Mouse (Mus musculus): ENCODE results near the gene Gpr68. TPM values are rescaled to one million over a fixed set of nuclear protein-coding genes. Genes with fewer than 3 reads are reported as not detected.

Gpr68 gene
- polyA plus RNA-seq, 1 experiment: 5.4 TPM

- TF ChIP-seq POLR2A (IDR thresholded peaks at IDR 0.05; ENCODE audit: borderline replicate concordance, low read depth, low read length): no peak
- TF ChIP-seq CTCF (IDR thresholded peaks at IDR 0.05; ENCODE audit: low read depth, low read length): no peak
- 0 out of 2 replicates have a peak, but pooled peaks cover 2% of the 10 kb centered on the region for H3K4me1 ChIP-seq (ENCODE audit: control insufficient read depth, insufficient read depth, low read length)
- peak overlapping the region; percentile 36 for H3K4me3 ChIP-seq (ENCODE audit: insufficient read depth, low read length)
- H3K27ac ChIP-seq (ENCODE audit: insufficient read depth, low read depth, low read length): no peak overlapping the region
Observed at GRCm38 (mm10) chr12:100899111-100899640, 8.8 kb downstream of the Gpr68 start.

- 0 out of 2 replicates have a peak, but pooled peaks cover 2% of the 10 kb centered on the region for H3K4me1 ChIP-seq (ENCODE audit: control insufficient read depth, insufficient read depth, low read length)
- H3K4me3 ChIP-seq (ENCODE audit: insufficient read depth, low read length): no peak overlapping the region
- no peak overlapping the region for H3K27ac ChIP-seq (ENCODE audit: insufficient read depth, low read depth, low read length)
- TF ChIP-seq CTCF (IDR thresholded peaks at IDR 0.05; ENCODE audit: low read depth, low read length) (no peak), POLR2A (IDR thresholded peaks at IDR 0.05; ENCODE audit: borderline replicate concordance, low read depth, low read length) (no peak)
Observed at GRCm38 (mm10) chr12:100897736-100898650, 10.0 kb downstream of the Gpr68 start.

GRCm38 (mm10) chr12:100896661-100897060, 11.3 kb downstream of the Gpr68 start:
- Histone ChIP-seq H3K4me3 (ENCODE audit: insufficient read depth, low read length) (no peak overlapping the region), H3K27ac (ENCODE audit: insufficient read depth, low read depth, low read length) (no peak overlapping the region), H3K4me1 (ENCODE audit: control insufficient read depth, insufficient read depth, low read length) (0 out of 2 replicates have a peak, but pooled peaks cover 2% of the 10 kb centered on the region)
- TF ChIP-seq CTCF (IDR thresholded peaks at IDR 0.05; ENCODE audit: low read depth, low read length): no peak
- TF ChIP-seq POLR2A (IDR thresholded peaks at IDR 0.05; ENCODE audit: borderline replicate concordance, low read depth, low read length): no peak

GRCm38 (mm10) chr12:100895504-100895903, 12.5 kb downstream of the Gpr68 start:
- Histone ChIP-seq H3K4me3 (ENCODE audit: insufficient read depth, low read length) (no peak overlapping the region), H3K4me1 (ENCODE audit: control insufficient read depth, insufficient read depth, low read length) (0 out of 2 replicates have a peak, but pooled peaks cover 2% of the 10 kb centered on the region), H3K27ac (ENCODE audit: insufficient read depth, low read depth, low read length) (no peak overlapping the region)
- TF ChIP-seq CTCF (IDR thresholded peaks at IDR 0.05; ENCODE audit: low read depth, low read length): no peak
- TF ChIP-seq POLR2A (IDR thresholded peaks at IDR 0.05; ENCODE audit: borderline replicate concordance, low read depth, low read length): no peak

- Histone ChIP-seq H3K4me3 (ENCODE audit: insufficient read depth, low read length) (no peak overlapping the region), H3K4me1 (ENCODE audit: control insufficient read depth, insufficient read depth, low read length) (peaks cover 13% of the 10 kb centered on the region), H3K27ac (ENCODE audit: insufficient read depth, low read depth, low read length) (no peak overlapping the region)
- no peak for TF ChIP-seq POLR2A (IDR thresholded peaks at IDR 0.05; ENCODE audit: borderline replicate concordance, low read depth, low read length)
- no peak for TF ChIP-seq CTCF (IDR thresholded peaks at IDR 0.05; ENCODE audit: low read depth, low read length)
Observed at GRCm38 (mm10) chr12:100890548-100890947, 17.4 kb downstream of the Gpr68 start.

- TF ChIP-seq CTCF (IDR thresholded peaks at IDR 0.05; ENCODE audit: low read depth, low read length) (no peak), POLR2A (IDR thresholded peaks at IDR 0.05; ENCODE audit: borderline replicate concordance, low read depth, low read length) (no peak)
- no peak overlapping the region for H3K27ac ChIP-seq (ENCODE audit: insufficient read depth, low read depth, low read length)
- peaks cover 32% of the 10 kb centered on the region for H3K4me1 ChIP-seq (ENCODE audit: control insufficient read depth, insufficient read depth, low read length)
- H3K4me3 ChIP-seq (ENCODE audit: insufficient read depth, low read length): no peak overlapping the region
Observed at GRCm38 (mm10) chr12:100887801-100888258, 20.2 kb downstream of the Gpr68 start.

GRCm38 (mm10) chr12:100886877-100887276, 21.1 kb downstream of the Gpr68 start:
- Histone ChIP-seq H3K27ac (ENCODE audit: insufficient read depth, low read depth, low read length) (no peak overlapping the region), H3K4me3 (ENCODE audit: insufficient read depth, low read length) (no peak overlapping the region), H3K4me1 (ENCODE audit: control insufficient read depth, insufficient read depth, low read length) (peaks cover 41% of the 10 kb centered on the region)
- TF ChIP-seq POLR2A (IDR thresholded peaks at IDR 0.05; ENCODE audit: borderline replicate concordance, low read depth, low read length): no peak

DNA sequence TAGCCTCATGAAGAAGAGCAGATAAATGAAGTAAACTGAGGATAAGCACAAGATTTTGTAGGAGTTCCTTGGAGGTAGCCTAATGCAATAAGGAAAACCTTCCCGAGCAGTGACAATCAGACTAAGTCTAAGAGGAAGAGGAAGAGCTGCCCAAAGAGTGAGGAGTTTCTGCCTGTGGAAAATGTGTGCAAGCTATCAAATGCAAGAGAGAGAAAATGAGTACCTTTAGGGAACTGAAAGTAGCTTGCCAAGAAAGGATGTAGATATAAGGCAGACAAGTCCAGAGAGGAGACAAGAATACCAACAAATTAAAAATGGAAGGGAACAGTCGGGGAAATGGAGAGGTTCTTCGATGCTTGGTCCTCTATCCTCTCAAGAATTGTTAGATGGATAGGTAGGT, 22.4 kb downstream of the Gpr68 start:
- peaks cover 46% of the 10 kb centered on the region for H3K4me1 ChIP-seq (ENCODE audit: control insufficient read depth, insufficient read depth, low read length)
- TF ChIP-seq CTCF (IDR thresholded peaks at IDR 0.05; ENCODE audit: low read depth, low read length): no peak
- no peak for TF ChIP-seq POLR2A (IDR thresholded peaks at IDR 0.05; ENCODE audit: borderline replicate concordance, low read depth, low read length)
- no peak overlapping the region for H3K4me3 ChIP-seq (ENCODE audit: insufficient read depth, low read length)
- H3K27ac ChIP-seq (ENCODE audit: insufficient read depth, low read depth, low read length): peak overlapping the region; percentile 16; the same call in 1 of the 2 replicates

DNA sequence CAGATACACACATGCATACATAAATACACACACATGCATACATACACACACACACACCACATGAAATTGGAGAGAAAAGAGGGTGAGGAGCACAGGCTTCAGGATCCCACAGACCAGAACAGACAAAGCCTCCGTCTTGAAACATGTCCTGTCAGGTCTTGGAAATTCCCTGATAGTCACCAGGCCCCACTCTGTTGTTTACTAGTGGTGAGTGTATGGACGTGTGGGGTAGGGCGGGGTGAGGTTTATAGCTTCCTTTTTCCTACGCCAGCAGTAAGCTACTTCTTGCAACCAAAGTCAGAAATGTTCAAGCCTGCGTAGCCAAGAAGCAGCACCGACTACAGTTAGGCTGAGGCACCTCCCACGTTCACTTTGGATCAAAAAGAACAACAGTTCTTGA, 24.8 kb downstream of the Gpr68 start:
- no peak overlapping the region for H3K4me3 ChIP-seq (ENCODE audit: insufficient read depth, low read length)
- peaks cover 53% of the 10 kb centered on the region for H3K4me1 ChIP-seq (ENCODE audit: control insufficient read depth, insufficient read depth, low read length)
- peak overlapping the region; percentile 83 for H3K27ac ChIP-seq (ENCODE audit: insufficient read depth, low read depth, low read length)
- TF ChIP-seq POLR2A (IDR thresholded peaks at IDR 0.05; ENCODE audit: borderline replicate concordance, low read depth, low read length): no peak
- no peak for TF ChIP-seq CTCF (IDR thresholded peaks at IDR 0.05; ENCODE audit: low read depth, low read length)

GRCm38 (mm10) chr12:100878556-100878955, 29.4 kb downstream of the Gpr68 start:
- TF ChIP-seq POLR2A (IDR thresholded peaks at IDR 0.05; ENCODE audit: borderline replicate concordance, low read depth, low read length) (no peak), CTCF (IDR thresholded peaks at IDR 0.05; ENCODE audit: low read depth, low read length) (no peak)
- H3K27ac ChIP-seq (ENCODE audit: insufficient read depth, low read depth, low read length): no peak overlapping the region
- no peak overlapping the region for H3K4me3 ChIP-seq (ENCODE audit: insufficient read depth, low read length)
- peaks cover 35% of the 10 kb centered on the region for H3K4me1 ChIP-seq (ENCODE audit: control insufficient read depth, insufficient read depth, low read length)
